Mouse (Mus musculus) testis, adult 2 months (tissue): ENCODE results near the gene Twnk.

Experiments used
- CTCF ChIP-seq: fragments of 200-500 bp; IDR thresholded peaks from 2 replicates; pipeline ENCODE4 v1.5.1; 2012; ENCODE audit warnings: low read depth, mild to moderate bottlenecking, inconsistent platforms, low read length, moderate library complexity; ENCODE audit not compliant: control insufficient read depth, insufficient read depth, insufficient replicate concordance
- POLR2A ChIP-seq: fragments of 200-500 bp; IDR thresholded peaks from 2 replicates; pipeline ENCODE4 v1.6.1; 2012; ENCODE audit warnings: low read depth, mild to moderate bottlenecking, inconsistent platforms, low read length, moderate library complexity; ENCODE audit not compliant: control insufficient read depth

- no peak for TF ChIP-seq CTCF
- no peak for TF ChIP-seq POLR2A
Observed at GRCm38 (mm10) chr19:45049523-45049922, 44.1 kb downstream of the Twnk start.
